Mouse (Mus musculus) B cell, adult 62 days (primary cell): Measurements from ENCODE around the gene Zfp384. TPM values are rescaled to one million over a fixed set of nuclear protein-coding genes. Genes with fewer than 3 reads are reported as not detected.

ENCODE experiments used
- total RNA-seq: library from RNA; stranded (reverse); gene quantifications from 4 replicates; pipeline ENCODE4 v1.2.4, GENCODE M21; 2023

Zfp384 gene
- total RNA-seq, result 94.5 to 101 TPM (median 96.3 TPM) in 4 replicates

GRCm38 (mm10) chr6:125009129-125009180 is at the start of gene Zfp384:
Gene Zfp384 (plus strand): TSS chr6:125009145.

GRCm38 (mm10) chr6:124965088-124965719 is 43.7 kb upstream of the Zfp384 start, which contains the start of gene Cops7a:
Gene Cops7a (minus strand): TSS chr6:124965538.

GRCm38 (mm10) chr6:124996551-124997501 is 12.1 kb upstream of the Zfp384 start, which contains the start of gene Pianp:
Gene Pianp (plus strand): TSS chr6:124996694.

GRCm38 (mm10) chr6:125039533-125040153 is 30.7 kb downstream of the Zfp384 start, which contains the start of gene Ing4:
Gene Ing4 (plus strand): TSS chr6:125039760.

GRCm38 (mm10) chr6:125049678-125050077 is 40.7 kb downstream of the Zfp384 start, which contains the start of gene Acrbp:
Gene Acrbp (plus strand): TSS chr6:125049689.

GRCm38 (mm10) chr6:125067571-125067995 is 58.6 kb downstream of the Zfp384 start, which contains the start of gene Lpar5:
Gene Lpar5 (plus strand): TSS chr6:125067920.

Other genes with a start within 250 kb of the Zfp384 start
- gene Eno2, start 239.5 kb upstream of the Zfp384 start, total RNA-seq, result 3.8 to 9.2 TPM (median 6.2 TPM) in 4 replicates
- 3.5 to 6.6 TPM (median 4.1 TPM) in 4 replicates for gene Lrrc23, start 229.4 kb upstream of the Zfp384 start, total RNA-seq
- gene Spsb2, start 200.5 kb upstream of the Zfp384 start, total RNA-seq, result 6.7 to 7.2 TPM (median 6.9 TPM) in 4 replicates
- 52.3 to 60.9 TPM (median 55.2 TPM) in 4 replicates for gene Tpi1, start 194.8 kb upstream of the Zfp384 start, total RNA-seq
- gene Usp5, start 179.7 kb upstream of the Zfp384 start, total RNA-seq, result 76.6 to 80.7 TPM (median 78.4 TPM) in 4 replicates
- gene Cdca3, start 179.6 kb upstream of the Zfp384 start, total RNA-seq, result 1.0 to 3.3 TPM (median 1.9 TPM) in 4 replicates
- gene Gnb3, start 168.9 kb upstream of the Zfp384 start, total RNA-seq, result not detected in 4 replicates
- gene P3h3, start 151.4 kb upstream of the Zfp384 start, total RNA-seq, result not detected in 4 replicates
- 0.36 to 1.1 TPM (median 0.58 TPM) in 4 replicates for gene Gpr162, start 145.2 kb upstream of the Zfp384 start, total RNA-seq
- 0.63 to 1.4 TPM (median 1.1 TPM) in 4 replicates for gene Cd4, start 120.9 kb upstream of the Zfp384 start, total RNA-seq
- gene Lag3, start 97.4 kb upstream of the Zfp384 start, total RNA-seq, result 0.29 to 0.66 TPM (median 0.52 TPM) in 4 replicates
- 43.8 to 58.5 TPM (median 52.8 TPM) in 4 replicates for gene Ptms, start 89.0 kb upstream of the Zfp384 start, total RNA-seq
- gene Mlf2, start 77.8 kb upstream of the Zfp384 start, total RNA-seq, result 93.4 to 104 TPM (median 97.7 TPM) in 4 replicates
- gene Cops7a, start 43.6 kb upstream of the Zfp384 start, total RNA-seq, result 42.7 to 58.0 TPM (median 49.0 TPM) in 4 replicates
- gene Pianp, start 12.5 kb upstream of the Zfp384 start, total RNA-seq, result 1.0 to 4.5 TPM in 2 of 4 replicates, not detected in the others
- gene Ing4, start 30.6 kb downstream of the Zfp384 start, total RNA-seq, result 77.2 to 90.6 TPM (median 81.6 TPM) in 4 replicates
- gene Acrbp, start 40.5 kb downstream of the Zfp384 start, total RNA-seq, result 11.0 to 13.7 TPM (median 11.4 TPM) in 4 replicates
- gene Lpar5, start 58.8 kb downstream of the Zfp384 start, total RNA-seq, result 13.3 to 16.6 TPM (median 16.0 TPM) in 4 replicates
- 351 to 392 TPM (median 375 TPM) in 4 replicates for gene Chd4, start 86.8 kb downstream of the Zfp384 start, total RNA-seq
- 34.6 to 42.1 TPM (median 38.3 TPM) in 4 replicates for gene Nop2, start 122.8 kb downstream of the Zfp384 start, total RNA-seq
- gene Iffo1, start 136.1 kb downstream of the Zfp384 start, total RNA-seq, result 42.9 to 47.2 TPM (median 44.7 TPM) in 4 replicates
- 392 to 444 TPM (median 437 TPM) in 4 replicates for gene Gapdh, start 157.3 kb downstream of the Zfp384 start, total RNA-seq
- gene Ncapd2, start 182.6 kb downstream of the Zfp384 start, total RNA-seq, result 38.6 to 46.4 TPM (median 44.2 TPM) in 4 replicates
- 31.0 to 37.3 TPM (median 34.3 TPM) in 4 replicates for gene Mrpl51, start 182.7 kb downstream of the Zfp384 start, total RNA-seq
- 52.5 to 69.2 TPM (median 57.3 TPM) in 4 replicates for gene Vamp1, start 206.4 kb downstream of the Zfp384 start, total RNA-seq
- 24.7 to 26.0 TPM (median 25.6 TPM) in 4 replicates for gene Tapbpl, start 222.7 kb downstream of the Zfp384 start, total RNA-seq
- 0.63 to 3.4 TPM (median 2.1 TPM) in 4 replicates for gene Cd27, start 227.9 kb downstream of the Zfp384 start, total RNA-seq